Mouse (Mus musculus): ENCODE data around the gene Hsd17b14.

GRCm38 (mm10) chr7:45539095-45539494 lies 15.6 kb upstream of the Hsd17b14 start:
- TF ChIP-seq CTCF (IDR thresholded peaks at IDR 0.05; ENCODE audit: control insufficient read depth, insufficient read depth, insufficient replicate concordance, low read depth, low read length) (no peak), POLR2A (IDR thresholded peaks at IDR 0.05; ENCODE audit: control insufficient read depth, low read depth, low read length) (no peak)

All from testis, adult 2 months (tissue).